Mouse (Mus musculus): Measurements from ENCODE around the gene Cdk17. TPM values are rescaled to one million over a fixed set of nuclear protein-coding genes. Genes with fewer than 3 reads are reported as not detected.

Cdk17 gene
- polyA plus RNA-seq, 1 experiment = 2.3 TPM

DNA sequence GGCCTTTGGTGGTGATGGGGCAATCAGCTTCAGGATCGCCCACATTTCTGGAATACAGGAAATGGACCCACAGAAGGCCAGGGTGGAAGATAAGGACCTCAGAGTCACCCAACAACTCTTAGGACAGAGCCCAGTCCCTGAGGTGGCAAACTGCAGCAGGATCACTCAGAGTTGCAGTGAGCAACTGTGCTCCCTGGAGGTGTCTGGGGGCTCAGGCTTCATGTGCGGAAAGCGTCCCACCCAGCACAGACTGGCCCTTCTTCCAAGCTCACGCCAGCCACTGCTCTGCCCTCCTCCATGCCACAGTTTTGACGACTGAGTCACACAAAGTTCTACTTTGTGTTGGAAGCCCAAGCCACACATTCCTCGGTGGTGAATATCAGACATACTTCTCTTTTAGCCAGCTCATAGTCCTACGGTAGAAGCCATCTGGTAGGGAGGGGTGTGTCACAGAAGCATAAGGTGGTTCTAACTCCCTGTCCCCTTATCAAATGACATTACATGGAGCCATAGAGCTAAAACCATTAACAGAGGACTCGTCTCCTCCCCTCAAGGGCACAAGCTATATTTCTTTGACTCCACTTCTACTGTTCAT lies 127.0 kb downstream of the Cdk17 start:
- H3K4me1 ChIP-seq = peaks cover 42% of the 10 kb centered on the region
- peaks cover 44% of the 10 kb centered on the region for H3K36me3 ChIP-seq (replicated peaks; ENCODE audit: low read length)
- H3K9me3 ChIP-seq = peaks cover 6% of the 10 kb centered on the region; the same call in 1 of the 2 replicates
- TF ChIP-seq FLI1 (IDR thresholded peaks at IDR 0.05; ENCODE audit: low read length) (no peak), GATA1 (IDR thresholded peaks at IDR 0.05; ENCODE audit: borderline replicate concordance, low read length) (no peak)
- H3K27me3 ChIP-seq (replicated peaks) = no peaks in the 10 kb centered on the region
- H3K4me3 ChIP-seq (replicated peaks) = peak overlapping the region; percentile 14

DNA sequence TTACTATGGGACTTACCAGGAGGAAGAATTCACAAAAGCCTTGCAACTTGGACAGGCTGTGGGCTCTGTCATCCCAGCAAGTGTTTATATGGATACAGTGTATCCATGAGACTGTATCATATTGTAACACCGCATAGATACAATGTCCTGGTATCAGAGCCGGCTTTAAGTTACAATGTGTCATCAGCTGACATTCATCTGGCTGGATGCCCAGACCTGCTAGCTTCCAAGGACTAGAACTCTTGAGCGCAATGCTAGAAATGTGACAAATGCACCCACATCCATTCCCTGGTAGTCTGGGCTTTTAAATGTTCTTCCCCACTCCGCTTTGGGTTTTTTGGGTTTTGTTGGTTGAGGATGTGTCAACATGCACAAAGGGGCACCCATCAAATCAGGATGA lies 127.7 kb downstream of the Cdk17 start:
- H3K4me3 ChIP-seq (replicated peaks) = no peak overlapping the region
- H3K27me3 ChIP-seq (replicated peaks) = no peaks in the 10 kb centered on the region
- peaks cover 42% of the 10 kb centered on the region for H3K4me1 ChIP-seq
- peaks cover 37% of the 10 kb centered on the region for H3K36me3 ChIP-seq (replicated peaks; ENCODE audit: low read length)
- H3K9me3 ChIP-seq = peaks cover 6% of the 10 kb centered on the region; the same call in 1 of the 2 replicates
- TF ChIP-seq FLI1 (IDR thresholded peaks at IDR 0.05; ENCODE audit: low read length) (no peak), GATA1 (IDR thresholded peaks at IDR 0.05; ENCODE audit: borderline replicate concordance, low read length) (no peak)

DNA sequence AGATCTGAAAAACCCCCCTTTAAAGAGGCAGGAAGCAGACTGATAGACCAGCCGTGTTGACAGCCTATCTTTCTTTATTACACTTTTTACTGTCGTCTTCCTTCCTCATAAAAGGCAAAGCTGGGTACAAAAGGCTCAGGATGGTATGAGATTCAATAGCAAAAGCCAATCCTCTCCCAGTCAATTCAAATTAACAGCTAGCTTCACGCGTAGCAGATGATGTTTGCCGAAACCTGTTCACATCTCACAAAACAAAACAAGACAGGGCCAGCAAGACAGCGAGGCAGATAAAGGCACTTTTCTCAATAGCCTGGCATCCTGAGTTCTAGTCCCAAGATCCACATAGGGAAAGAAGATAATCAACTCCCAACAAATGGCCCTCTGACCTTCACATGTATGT lies 128.7 kb downstream of the Cdk17 start:
- Histone ChIP-seq H3K9me3 (peaks cover 6% of the 10 kb centered on the region; the same call in 1 of the 2 replicates), H3K27me3 (replicated peaks) (no peaks in the 10 kb centered on the region), H3K36me3 (replicated peaks; ENCODE audit: low read length) (peaks cover 27% of the 10 kb centered on the region), H3K4me3 (replicated peaks) (no peak overlapping the region), H3K4me1 (peaks cover 44% of the 10 kb centered on the region)
- TF ChIP-seq GATA1 (IDR thresholded peaks at IDR 0.05; ENCODE audit: borderline replicate concordance, low read length) (no peak), FLI1 (IDR thresholded peaks at IDR 0.05; ENCODE audit: low read length) (no peak)

DNA sequence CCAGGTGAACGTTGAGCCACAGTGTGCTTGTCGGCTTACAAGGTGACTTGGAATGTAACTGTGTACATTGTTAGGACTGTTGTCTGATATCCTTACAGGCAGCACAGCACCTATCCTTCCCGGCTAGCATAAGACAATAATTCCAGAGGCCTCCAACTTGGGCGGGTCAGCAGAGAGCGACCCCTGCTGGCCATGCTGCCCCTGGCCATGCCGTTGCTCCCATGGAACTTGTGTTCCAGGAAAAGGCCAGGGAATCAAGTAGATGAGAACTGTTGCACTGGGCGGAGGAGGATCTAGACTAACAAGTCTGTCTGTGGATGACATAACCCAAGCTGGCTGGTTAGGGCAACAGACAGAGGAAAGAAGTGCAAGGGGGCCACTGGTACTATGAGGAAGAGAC lies 130.7 kb downstream of the Cdk17 start:
- Histone ChIP-seq H3K4me1 (peaks cover 48% of the 10 kb centered on the region), H3K4me3 (replicated peaks) (peak overlapping the region; percentile 15), H3K9me3 (peaks cover 6% of the 10 kb centered on the region; the same call in 1 of the 2 replicates), H3K27me3 (replicated peaks) (no peaks in the 10 kb centered on the region), H3K36me3 (replicated peaks; ENCODE audit: low read length) (peaks cover 10% of the 10 kb centered on the region)
- TF ChIP-seq GATA1 (IDR thresholded peaks at IDR 0.05; ENCODE audit: borderline replicate concordance, low read length) (no peak), FLI1 (IDR thresholded peaks at IDR 0.05; ENCODE audit: low read length) (no peak)

DNA sequence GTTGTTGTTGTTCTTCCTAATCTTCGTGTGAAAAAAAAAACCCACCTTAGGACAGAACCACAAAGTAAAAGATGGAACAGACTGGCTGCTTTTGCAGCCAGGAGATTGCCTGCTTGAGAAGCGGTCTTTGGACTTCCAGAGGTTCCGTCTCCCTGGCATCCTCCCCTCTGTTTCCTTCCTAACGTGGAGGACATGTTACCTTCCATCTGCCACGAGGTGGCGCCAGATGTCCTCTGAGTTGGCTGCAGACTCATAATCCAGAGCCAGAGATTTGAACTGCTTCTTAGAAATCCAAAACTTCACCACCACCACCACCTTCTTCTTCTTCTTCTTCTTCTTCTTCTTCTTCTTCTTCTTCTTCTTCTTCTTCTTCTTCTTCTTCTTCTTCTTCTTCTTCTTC lies 131.2 kb downstream of the Cdk17 start:
- TF ChIP-seq FLI1 (IDR thresholded peaks at IDR 0.05; ENCODE audit: low read length) (no peak), GATA1 (IDR thresholded peaks at IDR 0.05; ENCODE audit: borderline replicate concordance, low read length) (no peak)
- Histone ChIP-seq H3K36me3 (replicated peaks; ENCODE audit: low read length) (peaks cover 10% of the 10 kb centered on the region), H3K4me3 (replicated peaks) (peak overlapping the region; percentile 59), H3K4me1 (peaks cover 46% of the 10 kb centered on the region), H3K27me3 (replicated peaks) (no peaks in the 10 kb centered on the region), H3K9me3 (peaks cover 6% of the 10 kb centered on the region; the same call in 1 of the 2 replicates)

DNA sequence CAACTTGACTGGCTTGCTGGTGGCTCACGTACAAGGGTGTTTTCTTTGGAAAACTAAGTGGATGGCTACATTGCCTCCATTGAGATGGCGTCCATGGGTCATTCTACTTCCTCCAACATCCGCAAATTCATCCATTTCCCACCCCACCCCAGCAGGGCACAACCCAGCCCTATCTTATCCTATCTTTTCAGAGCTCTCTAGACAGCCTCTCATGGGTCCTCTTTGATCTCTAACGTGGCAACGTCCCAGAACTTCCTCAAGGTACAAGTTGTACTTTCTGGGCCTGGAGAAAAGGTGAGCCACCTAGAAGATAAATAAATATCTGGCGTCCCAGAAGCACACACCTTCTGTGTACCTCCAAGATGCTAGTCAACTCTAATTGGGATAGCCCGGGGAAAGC lies 132.9 kb downstream of the Cdk17 start:
- Histone ChIP-seq H3K4me1 (peaks cover 44% of the 10 kb centered on the region), H3K36me3 (replicated peaks; ENCODE audit: low read length) (peaks cover 4% of the 10 kb centered on the region)

DNA sequence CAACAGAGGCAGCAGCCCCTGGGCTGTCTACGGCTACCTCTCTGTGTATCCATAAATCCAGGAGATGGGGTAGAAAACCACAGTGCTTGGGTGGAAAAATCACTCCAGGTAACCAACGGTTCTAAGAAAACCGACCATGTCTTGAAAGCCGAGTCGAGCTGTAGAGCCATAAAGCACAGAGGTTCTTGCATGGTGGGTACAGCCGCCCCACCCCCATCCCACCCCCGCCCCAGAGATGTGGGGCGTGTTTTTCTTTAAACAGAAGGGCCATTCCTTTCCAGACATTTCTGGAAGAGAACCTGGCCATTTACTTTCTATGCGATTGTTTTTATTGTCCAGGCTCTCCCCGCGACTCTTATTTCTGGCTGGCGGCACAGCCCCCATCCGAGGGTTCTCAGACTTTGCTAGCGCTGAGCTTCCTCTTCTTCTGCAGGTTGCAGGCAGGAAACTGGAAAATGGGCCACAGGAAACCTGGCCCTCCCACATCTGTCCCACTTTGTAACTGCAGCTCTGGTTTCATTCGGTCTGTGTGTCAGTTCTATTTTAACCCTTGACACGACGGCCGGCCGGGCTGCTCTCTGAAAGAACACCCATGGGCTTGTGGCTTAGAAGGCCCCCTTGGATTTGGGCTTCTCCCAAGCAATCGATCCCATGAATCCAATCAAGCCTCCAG lies 134.0 kb downstream of the Cdk17 start:
- Histone ChIP-seq H3K4me1 (peaks cover 52% of the 10 kb centered on the region), H3K36me3 (replicated peaks; ENCODE audit: low read length) (peaks cover 4% of the 10 kb centered on the region), H3K9me3 (no peaks in the 10 kb centered on the region), H3K4me3 (replicated peaks) (peak overlapping the region; percentile 72), H3K27me3 (replicated peaks) (no peaks in the 10 kb centered on the region)
- no peak for TF ChIP-seq FLI1 (IDR thresholded peaks at IDR 0.05; ENCODE audit: low read length)
- TF ChIP-seq GATA1 (IDR thresholded peaks at IDR 0.05; ENCODE audit: borderline replicate concordance, low read length) = no peak

More for the DNA sequence above, 132.9 kb downstream of the Cdk17 start:
- no peaks in the 10 kb centered on the region for H3K27me3 ChIP-seq (replicated peaks)
- TF ChIP-seq GATA1 (IDR thresholded peaks at IDR 0.05; ENCODE audit: borderline replicate concordance, low read length) = no peak
- TF ChIP-seq FLI1 (IDR thresholded peaks at IDR 0.05; ENCODE audit: low read length) = no peak
- no peaks in the 10 kb centered on the region for H3K9me3 ChIP-seq
- no peak overlapping the region for H3K4me3 ChIP-seq (replicated peaks)

DNA sequence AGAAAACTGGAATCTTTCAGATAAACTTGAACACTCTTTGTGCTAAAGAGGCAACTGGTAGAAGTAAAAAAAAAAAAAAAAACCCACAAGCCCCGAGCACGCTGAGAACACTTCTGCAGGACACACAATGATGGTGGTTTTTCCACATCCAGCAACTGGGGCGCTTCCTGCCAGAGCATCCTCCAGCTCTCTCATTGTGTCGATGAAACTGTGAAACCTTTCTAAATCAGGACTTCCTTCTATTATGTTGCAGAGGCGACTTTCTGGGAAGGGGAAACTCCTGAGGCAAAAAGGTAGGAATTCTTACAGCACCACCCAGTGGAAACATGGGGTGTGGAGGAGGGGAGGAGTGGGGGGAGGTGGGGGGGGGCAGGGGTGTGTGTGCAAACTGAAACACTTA lies 137.1 kb downstream of the Cdk17 start:
- no peak for TF ChIP-seq FLI1 (IDR thresholded peaks at IDR 0.05; ENCODE audit: low read length)
- no peak for TF ChIP-seq GATA1 (IDR thresholded peaks at IDR 0.05; ENCODE audit: borderline replicate concordance, low read length)
- Histone ChIP-seq H3K36me3 (replicated peaks; ENCODE audit: low read length) (peaks cover 4% of the 10 kb centered on the region), H3K27me3 (replicated peaks) (no peaks in the 10 kb centered on the region), H3K4me3 (replicated peaks) (no peak overlapping the region), H3K9me3 (no peaks in the 10 kb centered on the region), H3K4me1 (peaks cover 52% of the 10 kb centered on the region)

DNA sequence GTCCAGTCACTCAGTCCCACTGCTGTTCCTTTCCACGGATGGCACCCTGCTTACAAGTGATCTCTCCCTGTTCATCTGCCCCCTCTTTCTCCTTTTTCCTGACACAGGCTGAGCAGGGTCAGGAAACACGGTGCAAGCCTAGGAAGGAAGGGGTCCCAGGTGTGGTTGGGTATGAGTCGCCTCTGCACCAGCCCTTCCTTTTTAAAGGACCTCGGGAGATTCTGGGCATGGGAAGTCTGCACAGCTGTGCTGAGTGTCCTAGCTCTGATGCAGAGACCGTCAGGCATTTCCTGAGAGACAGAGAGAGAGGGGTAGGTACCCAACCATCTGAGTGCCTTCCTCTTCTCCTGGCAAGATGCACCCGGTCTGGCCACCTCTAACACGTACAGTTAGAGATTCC lies 137.5 kb downstream of the Cdk17 start:
- TF ChIP-seq FLI1 (IDR thresholded peaks at IDR 0.05; ENCODE audit: low read length) (no peak), GATA1 (IDR thresholded peaks at IDR 0.05; ENCODE audit: borderline replicate concordance, low read length) (no peak)
- H3K4me1 ChIP-seq = peaks cover 52% of the 10 kb centered on the region
- peaks cover 4% of the 10 kb centered on the region for H3K36me3 ChIP-seq (replicated peaks; ENCODE audit: low read length)
- H3K4me3 ChIP-seq (replicated peaks) = peak overlapping the region; percentile 33
- no peaks in the 10 kb centered on the region for H3K9me3 ChIP-seq
- H3K27me3 ChIP-seq (replicated peaks) = no peaks in the 10 kb centered on the region

DNA sequence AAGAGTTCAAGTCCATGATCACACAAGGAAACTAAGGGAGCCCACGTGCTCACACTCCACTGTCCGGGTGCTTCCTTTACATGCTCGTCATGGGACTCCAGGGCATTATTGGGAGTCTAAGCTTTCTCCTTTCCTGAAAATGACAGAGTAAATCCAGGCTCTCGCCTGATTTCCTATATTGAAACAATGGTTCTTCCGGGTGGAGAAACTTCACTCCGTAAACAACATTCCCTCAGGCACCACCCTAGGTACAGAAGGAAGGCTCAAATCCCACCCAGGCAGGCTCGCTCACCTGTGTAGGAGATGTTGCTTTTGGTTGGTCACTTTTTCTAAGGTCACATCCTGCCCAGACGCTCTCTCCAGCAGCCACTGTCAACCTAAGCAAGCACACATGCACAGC lies 141.2 kb downstream of the Cdk17 start:
- Histone ChIP-seq H3K36me3 (replicated peaks; ENCODE audit: low read length) (peaks cover 4% of the 10 kb centered on the region), H3K4me3 (replicated peaks) (no peak overlapping the region), H3K27me3 (replicated peaks) (no peaks in the 10 kb centered on the region), H3K4me1 (peaks cover 48% of the 10 kb centered on the region), H3K9me3 (no peaks in the 10 kb centered on the region)
- TF ChIP-seq FLI1 (IDR thresholded peaks at IDR 0.05; ENCODE audit: low read length) (no peak), GATA1 (IDR thresholded peaks at IDR 0.05; ENCODE audit: borderline replicate concordance, low read length) (no peak)
